ENCODE assay signal across 8 mouse cellular contexts in the genomic region with DNA sequence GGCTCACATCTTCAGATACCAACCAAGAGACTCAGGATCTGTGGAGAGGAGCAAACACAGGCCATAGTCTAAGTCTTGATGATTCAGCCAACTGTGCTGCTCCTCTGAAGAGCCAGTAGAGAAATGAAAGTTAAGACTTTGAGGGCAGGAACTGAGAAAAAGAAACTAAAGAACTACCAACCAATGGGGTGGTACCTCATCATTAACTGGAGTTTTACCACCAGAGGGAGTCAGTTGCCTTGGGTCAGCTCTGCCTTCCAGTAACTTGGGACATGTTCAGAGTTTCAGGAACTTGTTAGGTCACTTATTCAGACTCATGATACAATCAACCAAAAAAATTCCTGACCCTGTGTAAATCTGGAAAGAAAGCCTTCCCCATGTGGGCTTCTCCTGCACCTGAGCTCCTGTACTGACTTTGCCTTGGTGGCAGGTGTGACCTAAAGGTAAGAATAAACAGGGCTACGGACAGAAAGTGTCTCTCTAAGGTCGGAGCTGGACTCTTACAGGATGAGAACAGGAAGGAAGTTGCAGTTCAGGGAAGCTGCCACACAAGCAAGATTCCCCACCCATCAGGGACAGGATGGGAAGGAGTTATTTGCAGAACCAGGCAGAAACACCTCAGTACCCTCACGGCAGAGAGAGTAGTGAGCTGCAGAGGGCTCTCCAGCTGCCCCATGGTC. TPM values are rescaled to one million over a fixed set of nuclear protein-coding genes. Genes with fewer than 3 reads are reported as not detected.
DNase-seq lines count a peak whose midpoint lies in the region; ATAC-seq and TF ChIP-seq lines count a peak whose summit lies in the region.

Trim30a (minus strand) TSS at position 129 of the 680 bp plus-strand sequence.

- H3K9ac ChIP-seq in kidney, embryonic 15.5 days: no peak within 1 kb of the TSS

- H3K4me3 ChIP-seq in kidney, embryonic 15.5 days (replicated peaks): no peak within 1 kb of the TSS
- H3K4me3 ChIP-seq in forebrain, embryonic 10.5 days: no peak within 1 kb of the TSS

- no peaks in the 10 kb centered on the region for H3K9me3 ChIP-seq in kidney, embryonic 15.5 days (replicated peaks)
- H3K9me3 ChIP-seq in forebrain, embryonic 10.5 days: no peaks in the 10 kb centered on the region

- TF ChIP-seq POLR2A in brain, embryonic 14.5 days (IDR thresholded peaks at IDR 0.05; ENCODE audit: borderline replicate concordance, extremely low read depth, insufficient read depth, insufficient read length, poor library complexity, severe bottlenecking): no peak

- WGBS in kidney, embryonic 15.5 days: 63% methylated on average over 3 of the region's 3 CpGs
- WGBS in forebrain, embryonic 10.5 days: 79% methylated on average over 3 of the region's 3 CpGs

- no peaks in the 10 kb centered on the region for H3K36me3 ChIP-seq in kidney, embryonic 15.5 days
- H3K36me3 ChIP-seq in forebrain, embryonic 10.5 days (replicated peaks): no peaks in the 10 kb centered on the region

- peak; percentile 74 for ATAC-seq in kidney, embryonic 15.5 days (replicated peaks; ENCODE audit: low FRiP score)

- H3K27me3 ChIP-seq in kidney, embryonic 15.5 days: no peaks in the 10 kb centered on the region
- no peaks in the 10 kb centered on the region for H3K27me3 ChIP-seq in forebrain, embryonic 10.5 days (ENCODE audit: poor library complexity, severe bottlenecking)

- peak; percentile 2 for DNase-seq in spleen, adult 12 weeks (ENCODE audit: low spot score)
- no peak for DNase-seq in spleen, postnatal 10 days (ENCODE audit: low spot score in 2 of 2)
- peak; percentile 3 for DNase-seq in brain, embryonic 14.5 days (ENCODE audit: low read depth)
- peak; percentile 37 to 43 for DNase-seq in monocyte, adult 2 months (ENCODE audit: low read depth in 1 of 2, low spot score in 2 of 2)
- no peak for DNase-seq in forebrain, embryonic 10.5 days (ENCODE audit: extremely low spot score, low spot score)
- DNase-seq in frontal cortex, postnatal 10 days (ENCODE audit: low spot score in 2 of 2): no peak
- no peak for DNase-seq in retina, embryonic 14.5 days (ENCODE audit: low spot score)

- no peaks in the 10 kb centered on the region for H3K4me1 ChIP-seq in kidney, embryonic 15.5 days
- no peaks in the 10 kb centered on the region for H3K4me1 ChIP-seq in forebrain, embryonic 10.5 days

- H3K27ac ChIP-seq in kidney, embryonic 15.5 days: no peak within 1 kb of the TSS
- H3K27ac ChIP-seq in forebrain, embryonic 10.5 days: no peak within 1 kb of the TSS

- no peak for TF ChIP-seq CTCF in brain, embryonic 14.5 days (IDR thresholded peaks at IDR 0.05; ENCODE audit: borderline replicate concordance, extremely low read depth, insufficient read depth, insufficient read length)

- H3K4me2 ChIP-seq in kidney, embryonic 15.5 days: no peak within 1 kb of the TSS

RNA-seq across cellular contexts. Expression of gene Trim30a, which starts in this region (rescaled TPM):
- polyA plus RNA-seq in brain, embryonic 14.5 days (2012; rRNA removed): 0.64 and 0.79 TPM in 2 replicates
- polyA plus RNA-seq in kidney, embryonic 15.5 days (2015; fragmentation: Nextera tagmentation; extraction: Ambion mirVana): 1.1 and 1.3 TPM in 2 replicates
- polyA plus RNA-seq in forebrain, embryonic 10.5 days (2016; fragmentation: Nextera tagmentation; extraction: Ambion mirVana): 0.26 and 0.37 TPM in 2 replicates

Comparison
In these comparisons a context has a peak if more than half of its experiments do, and no peak if none do; other contexts are left out.
1. DNase-seq: peak in spleen, adult 12 weeks (single experiment) and monocyte, adult 2 months (2 of 2); none in spleen, postnatal 10 days (0 of 2), forebrain, embryonic 10.5 days (single experiment), frontal cortex, postnatal 10 days (0 of 2) and retina, embryonic 14.5 days (single experiment).
2. Peak in DNase-seq in brain, embryonic 14.5 days; RNA of the gene not detected or under 1 TPM.